Mouse (Mus musculus) erythroblast, embryonic 14.5 days (primary cell): ENCODE data around the gene Rilpl1. TPM values are rescaled to one million over a fixed set of nuclear protein-coding genes. Genes with fewer than 3 reads are reported as not detected.
"Not testable (repeated sequence)": the region's sequence is repeated elsewhere in the genome, so short reads cannot be mapped to it uniquely, and the experiment has no call there.

ENCODE experiments used
- H3K27me3 ChIP-seq: 2 replicates; pipeline ENCODE4 v1.6.1; 2012; ENCODE audit warnings: inconsistent platforms; ENCODE audit not compliant: control insufficient read depth
- H3K36me3 ChIP-seq: 2 replicates; pipeline ENCODE4 v1.6.1; 2012; ENCODE audit warnings: mild to moderate bottlenecking, inconsistent platforms; ENCODE audit not compliant: control insufficient read depth
- H3K4me1 ChIP-seq: 2 replicates; pipeline ENCODE4 v1.6.1; 2012; ENCODE audit warnings: inconsistent platforms; ENCODE audit not compliant: control insufficient read depth
- H3K4me3 ChIP-seq: replicated peaks from 2 replicates; pipeline ENCODE3; 2012; ENCODE audit warnings: moderate library complexity, mild to moderate bottlenecking, inconsistent platforms
- H3K9me3 ChIP-seq: 2 replicates; pipeline ENCODE4 v1.6.1; 2012; ENCODE audit warnings: low read length, inconsistent platforms, mixed read lengths; ENCODE audit not compliant: control insufficient read depth
- GATA1 ChIP-seq: IDR thresholded peaks from 2 replicates; pipeline ENCODE4 v1.6.1; 2012; ENCODE audit warnings: low read length, inconsistent platforms, mixed read lengths
- TAL1 ChIP-seq: IDR thresholded peaks from 3 replicates; pipeline ENCODE4 v1.6.1; 2012; ENCODE audit warnings: low read length, inconsistent platforms, mixed read lengths
- polyA plus RNA-seq: library from polyadenylated mRNA; stranded (reverse); fragments of >175 nt; gene quantifications from 2 replicates; pipeline ENCODE4 v1.2.3, GENCODE M21; 2012

Gene Rilpl1
- polyA plus RNA-seq, 1 experiment, result 0.02 TPM

GRCm38 (mm10) chr5:124510536-124511050, 20.6 kb downstream of the Rilpl1 start:
- no peaks in the 10 kb centered on the region for H3K36me3 ChIP-seq
- TF ChIP-seq GATA1 (no peak), TAL1 (no peak)
- H3K4me1 ChIP-seq, result no peaks in the 10 kb centered on the region
- H3K27me3 ChIP-seq, result peaks cover 3% of the 10 kb centered on the region
- no peak overlapping the region for H3K4me3 ChIP-seq
- no peaks in the 10 kb centered on the region for H3K9me3 ChIP-seq

GRCm38 (mm10) chr5:124509742-124510237, 21.4 kb downstream of the Rilpl1 start:
- no peaks in the 10 kb centered on the region for H3K9me3 ChIP-seq
- TF ChIP-seq GATA1 (no peak), TAL1 (no peak)
- no peak overlapping the region for H3K4me3 ChIP-seq
- no peaks in the 10 kb centered on the region for H3K4me1 ChIP-seq
- peaks cover 3% of the 10 kb centered on the region for H3K27me3 ChIP-seq
- no peaks in the 10 kb centered on the region for H3K36me3 ChIP-seq

- no peaks in the 10 kb centered on the region for H3K4me1 ChIP-seq
- TF ChIP-seq TAL1 (no peak), GATA1 (no peak)
- no peak overlapping the region for H3K4me3 ChIP-seq
- no peaks in the 10 kb centered on the region for H3K36me3 ChIP-seq
- H3K9me3 ChIP-seq, result no peaks in the 10 kb centered on the region
- H3K27me3 ChIP-seq, result peaks cover 3% of the 10 kb centered on the region
Measured at GRCm38 (mm10) chr5:124509200-124509599, 22.0 kb downstream of the Rilpl1 start.

- Histone ChIP-seq H3K36me3 (no peaks in the 10 kb centered on the region), H3K4me1 (no peaks in the 10 kb centered on the region), H3K4me3 (no peak overlapping the region), H3K27me3 (peaks cover 3% of the 10 kb centered on the region), H3K9me3 (no peaks in the 10 kb centered on the region)
- no peak for TF ChIP-seq TAL1
- no peak for TF ChIP-seq GATA1
Measured at GRCm38 (mm10) chr5:124506731-124507359, 24.3 kb downstream of the Rilpl1 start.

GRCm38 (mm10) chr5:124505235-124505634, 26.0 kb downstream of the Rilpl1 start:
- TF ChIP-seq GATA1, result no peak
- no peak for TF ChIP-seq TAL1
- H3K27me3 ChIP-seq, result peaks cover 3% of the 10 kb centered on the region
- H3K36me3 ChIP-seq, result no peaks in the 10 kb centered on the region
- no peak overlapping the region for H3K4me3 ChIP-seq
- H3K9me3 ChIP-seq, result no peaks in the 10 kb centered on the region
- no peaks in the 10 kb centered on the region for H3K4me1 ChIP-seq

GRCm38 (mm10) chr5:124503742-124504141, 27.4 kb downstream of the Rilpl1 start:
- TF ChIP-seq TAL1, result no peak
- no peak for TF ChIP-seq GATA1
- peaks cover 6% of the 10 kb centered on the region for H3K4me1 ChIP-seq
- no peaks in the 10 kb centered on the region for H3K9me3 ChIP-seq
- peaks cover 3% of the 10 kb centered on the region for H3K27me3 ChIP-seq
- H3K4me3 ChIP-seq, result no peak overlapping the region
- H3K36me3 ChIP-seq, result no peaks in the 10 kb centered on the region

GRCm38 (mm10) chr5:124501541-124501940, 29.6 kb downstream of the Rilpl1 start:
- Histone ChIP-seq H3K4me1 (peaks cover 23% of the 10 kb centered on the region), H3K4me3 (no peak overlapping the region), H3K36me3 (no peaks in the 10 kb centered on the region), H3K27me3 (no peaks in the 10 kb centered on the region; the same call in 1 of the 2 replicates), H3K9me3 (no peaks in the 10 kb centered on the region)
- no peak for TF ChIP-seq GATA1
- TF ChIP-seq TAL1, result no peak

- TF ChIP-seq TAL1, result no peak
- no peak for TF ChIP-seq GATA1
- Histone ChIP-seq H3K9me3 (no peaks in the 10 kb centered on the region), H3K4me3 (no peak overlapping the region), H3K27me3 (no peaks in the 10 kb centered on the region; the same call in 1 of the 2 replicates), H3K36me3 (no peaks in the 10 kb centered on the region), H3K4me1 (peaks cover 27% of the 10 kb centered on the region)
Measured at GRCm38 (mm10) chr5:124500573-124500972, 30.6 kb downstream of the Rilpl1 start.

- not testable (repeated sequence) for H3K9me3 ChIP-seq, H3K4me3 ChIP-seq
- H3K4me1 ChIP-seq, result peaks cover 27% of the 10 kb centered on the region
Measured at GRCm38 (mm10) chr5:124500037-124500436, 31.2 kb downstream of the Rilpl1 start.

More at GRCm38 (mm10) chr5:124500037-124500436, 31.2 kb downstream of the Rilpl1 start:
- not testable (repeated sequence) for H3K36me3 ChIP-seq, H3K27me3 ChIP-seq
